ENCODE assay signal across 8 mouse cellular contexts in the genomic region with DNA sequence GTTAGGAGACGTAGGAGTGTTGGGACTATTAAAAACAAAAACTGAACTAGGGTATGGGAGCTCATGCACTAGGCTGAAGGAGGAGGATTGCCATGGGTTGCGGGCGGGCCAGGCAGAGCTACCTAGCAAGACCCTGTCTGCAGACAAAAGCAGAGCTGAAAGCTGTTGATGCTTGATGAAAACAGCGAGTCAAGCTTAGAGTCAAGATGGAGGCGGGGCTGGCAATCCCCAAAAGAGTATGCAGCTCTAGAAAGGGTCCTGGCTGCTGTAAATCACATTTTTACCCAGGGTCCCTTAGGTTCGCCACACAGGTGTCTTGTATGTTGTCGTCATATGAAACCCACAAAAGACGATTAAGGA. TPM values are rescaled to one million over a fixed set of nuclear protein-coding genes. Genes with fewer than 3 reads are reported as not detected.
DNase-seq lines count a peak whose midpoint lies in the region; ATAC-seq and TF ChIP-seq lines count a peak whose summit lies in the region.

No protein-coding gene starts in this region.

- no peaks in the 10 kb centered on the region for H3K27me3 ChIP-seq in kidney, postnatal 0 days (ENCODE audit: insufficient read depth, low read length)
- peaks cover 13% of the 10 kb centered on the region for H3K27me3 ChIP-seq in myocyte (ENCODE audit: control insufficient read depth, insufficient read depth, insufficient read length)

- peaks cover 55% of the 10 kb centered on the region for H3K79me2 ChIP-seq in myocyte (ENCODE audit: control insufficient read depth, insufficient read depth)

- DNase-seq in kidney, adult 9 months, result peak; percentile 14
- no peak for DNase-seq in kidney, postnatal 10 days
- peak; percentile 8 for DNase-seq in Muller cell, postnatal 12 days (ENCODE audit: inconsistent ontology term)
- peak; percentile 37 for DNase-seq in kidney, postnatal 0 days (ENCODE audit: low spot score)
- DNase-seq in layer of hippocampus, adult 11-12 months (ENCODE audit: low spot score), result no peak
- no peak for DNase-seq in frontal cortex, postnatal 25 days (ENCODE audit: low spot score in 2 of 2)

- H3K36me3 ChIP-seq in kidney, postnatal 0 days (ENCODE audit: insufficient read depth, low read length), result no peaks in the 10 kb centered on the region
- no peaks in the 10 kb centered on the region for H3K36me3 ChIP-seq in myocyte (ENCODE audit: control insufficient read depth, insufficient read depth)

- TF ChIP-seq POLR2A in myocyte (IDR thresholded peaks at IDR 0.05; ENCODE audit: insufficient read length, low read depth), result no peak

- H3K4me3 ChIP-seq in kidney, postnatal 0 days (replicated peaks; ENCODE audit: low read depth, low read length), result peak overlapping the region; percentile 97
- peak overlapping the region; percentile 45 for H3K4me3 ChIP-seq in myocyte

- peaks cover 13% of the 10 kb centered on the region; the same call in 1 of the 2 replicates for H3K4me1 ChIP-seq in kidney, postnatal 0 days (replicated peaks; ENCODE audit: insufficient read depth, low read length)

- WGBS in kidney, postnatal 0 days, result 8% methylated on average over 8 of the region's 8 CpGs

- no peaks in the 10 kb centered on the region for H3K9me3 ChIP-seq in kidney, postnatal 0 days (replicated peaks; ENCODE audit: low read length)

- TF ChIP-seq CTCF in kidney, postnatal 0 days (IDR thresholded peaks at IDR 0.05; ENCODE audit: low read depth), result no peak

- H3K9ac ChIP-seq in kidney, postnatal 0 days (ENCODE audit: low read depth, low read length), result peak overlapping the region; percentile 99

- H3ac ChIP-seq in myocyte (ENCODE audit: control insufficient read depth, insufficient read length), result peak overlapping the region; percentile 62

- peak overlapping the region; percentile 72 for H3K4me2 ChIP-seq in kidney, postnatal 0 days (ENCODE audit: low read length)
- H3K4me2 ChIP-seq in myocyte (ENCODE audit: low read depth), result peak overlapping the region; percentile 94

- H3K27ac ChIP-seq in kidney, postnatal 0 days, result peak overlapping the region; percentile 95; the same call in 1 of the 2 replicates

- ATAC-seq in erythroid progenitor cell, adult 5-6 weeks (replicated peaks; ENCODE audit: low FRiP score, poor library complexity, severe bottlenecking), result peak; percentile 21
- ATAC-seq in kidney, postnatal 0 days (replicated peaks; ENCODE audit: low FRiP score, low read depth), result no peak

TF ChIP-seq in myocyte, 11 proteins besides CTCF, POLR2A, EP300 and RAD21:
- TF ChIP-seq CEBPB (IDR thresholded peaks at IDR 0.05; ENCODE audit: insufficient read depth, poor library complexity, severe bottlenecking), result no peak
- no peak for TF ChIP-seq TCF12 (IDR thresholded peaks at IDR 0.05; ENCODE audit: insufficient read depth, poor library complexity, severe bottlenecking)
- TF ChIP-seq TCF3 (IDR thresholded peaks at IDR 0.05; ENCODE audit: insufficient read length, low read depth), result no peak
- TF ChIP-seq USF1 (IDR thresholded peaks at IDR 0.05; ENCODE audit: low read depth), result no peak
- no peak for TF ChIP-seq MYOG (IDR thresholded peaks at IDR 0.05; ENCODE audit: control insufficient read depth in 1 of 3, insufficient read depth in 1 of 3, insufficient read length in 2 of 3, low read depth in 2 of 3)
- TF ChIP-seq SRF (IDR thresholded peaks at IDR 0.05; ENCODE audit: control insufficient read depth, insufficient read length, low read depth), result no peak
- TF ChIP-seq MYOD1 (IDR thresholded peaks at IDR 0.05; ENCODE audit: control insufficient read depth in 1 of 3, insufficient read length in 2 of 3, low read depth in 2 of 3), result no peak
- no peak for TF ChIP-seq MAX (IDR thresholded peaks at IDR 0.05; ENCODE audit: low read depth)
- TF ChIP-seq REST (IDR thresholded peaks at IDR 0.05; ENCODE audit: insufficient read depth, insufficient read length), result no peak
- TF ChIP-seq E2F4 (IDR thresholded peaks at IDR 0.05; ENCODE audit: insufficient read depth), result no peak
- no peak for TF ChIP-seq POLR2AphosphoS2 (IDR thresholded peaks at IDR 0.05; ENCODE audit: insufficient read length, low read depth)

RNA-seq across cellular contexts. Expression of a gene that starts 1.2 kb away (rescaled TPM):
- 46.5 and 62.5 TPM in 2 replicates for total RNA-seq in erythroid progenitor cell, adult 5-6 weeks (2015; ENCODE audit: low replicate concordance)
- 71.1 and 159 TPM in 2 replicates for total RNA-seq in erythroid progenitor cell, adult 5-6 weeks (2017; ENCODE audit: low replicate concordance)
- 45.7 and 46.9 TPM in 2 replicates for polyA plus RNA-seq in kidney, postnatal 0 days (2015; fragmentation: Nextera tagmentation; extraction: Ambion mirVana)
- 34.4 TPM for polyA plus RNA-seq in myocyte (2012; fragmentation: generic; extraction: Trizol)

RNA-seq across cellular contexts. Expression of a gene that starts 7.4 kb away (rescaled TPM):
- total RNA-seq in erythroid progenitor cell, adult 5-6 weeks (2015; ENCODE audit: low replicate concordance), result not detected in 2 replicates
- not detected in 2 replicates for total RNA-seq in erythroid progenitor cell, adult 5-6 weeks (2017; ENCODE audit: low replicate concordance)
- 0.25 and 0.27 TPM in 2 replicates for polyA plus RNA-seq in kidney, postnatal 0 days (2015; fragmentation: Nextera tagmentation; extraction: Ambion mirVana)
- polyA plus RNA-seq in myocyte (2012; fragmentation: generic; extraction: Trizol), result 0.82 TPM

RNA-seq across cellular contexts. Expression of a gene that starts 11.2 kb away (rescaled TPM):
- total RNA-seq in erythroid progenitor cell, adult 5-6 weeks (2015; ENCODE audit: low replicate concordance), result 14.8 TPM in 1 of 2 replicates, not detected in the other
- 13.3 TPM in 1 of 2 replicates, not detected in the other for total RNA-seq in erythroid progenitor cell, adult 5-6 weeks (2017; ENCODE audit: low replicate concordance)
- 2.9 and 4.0 TPM in 2 replicates for polyA plus RNA-seq in kidney, postnatal 0 days (2015; fragmentation: Nextera tagmentation; extraction: Ambion mirVana)
- polyA plus RNA-seq in myocyte (2012; fragmentation: generic; extraction: Trizol), result not detected

RNA-seq across cellular contexts. Expression of a gene that starts 17.8 kb away (rescaled TPM):
- 26.0 and 44.3 TPM in 2 replicates for total RNA-seq in erythroid progenitor cell, adult 5-6 weeks (2015; ENCODE audit: low replicate concordance)
- total RNA-seq in erythroid progenitor cell, adult 5-6 weeks (2017; ENCODE audit: low replicate concordance), result 34.4 and 43.8 TPM in 2 replicates
- 63.8 and 66.8 TPM in 2 replicates for polyA plus RNA-seq in kidney, postnatal 0 days (2015; fragmentation: Nextera tagmentation; extraction: Ambion mirVana)
- 1.1 TPM for polyA plus RNA-seq in myocyte (2012; fragmentation: generic; extraction: Trizol)

RNA-seq across cellular contexts. Expression of a gene that starts 20.7 kb away (rescaled TPM):
- total RNA-seq in erythroid progenitor cell, adult 5-6 weeks (2015; ENCODE audit: low replicate concordance), result 1.1 TPM in 1 of 2 replicates, not detected in the other
- 0.64 and 4.2 TPM in 2 replicates for total RNA-seq in erythroid progenitor cell, adult 5-6 weeks (2017; ENCODE audit: low replicate concordance)
- 1.3 and 2.0 TPM in 2 replicates for polyA plus RNA-seq in kidney, postnatal 0 days (2015; fragmentation: Nextera tagmentation; extraction: Ambion mirVana)
- not detected for polyA plus RNA-seq in myocyte (2012; fragmentation: generic; extraction: Trizol)

Comparison
In these comparisons a context has a peak if more than half of its experiments do, and no peak if none do; other contexts are left out.
1. DNase-seq: peak in kidney, adult 9 months (single experiment), Muller cell, postnatal 12 days (single experiment) and kidney, postnatal 0 days (single experiment); none in kidney, postnatal 10 days (single experiment), layer of hippocampus, adult 11-12 months (single experiment) and frontal cortex, postnatal 25 days (0 of 2).